Mouse (Mus musculus): ENCODE measurements around the gene Mrvi1. TPM values are rescaled to one million over a fixed set of nuclear protein-coding genes. Genes with fewer than 3 reads are reported as not detected.

Mrvi1 gene
- polyA plus RNA-seq, 1 experiment from 2014 or later, result 8.0 TPM

GRCm38 (mm10) chr7:110954072-110954858, 28.0 kb downstream of the Mrvi1 start:
- WGBS, result 78% methylated on average over 6 of the region's 6 CpGs
- Histone ChIP-seq H3K9ac (no peak overlapping the region), H3K27ac (ENCODE audit: poor library complexity, severe bottlenecking) (no peak overlapping the region), H3K4me3 (no peak overlapping the region), H3K4me2 (no peak overlapping the region), H3K9me3 (replicated peaks) (no peaks in the 10 kb centered on the region), H3K36me3 (no peaks in the 10 kb centered on the region), H3K27me3 (replicated peaks) (no peaks in the 10 kb centered on the region), H3K4me1 (replicated peaks) (peaks cover 36% of the 10 kb centered on the region)
- no peak for ATAC-seq (ENCODE audit: insufficient number of reproducible peaks, low FRiP score)

- ATAC-seq (ENCODE audit: insufficient number of reproducible peaks, low FRiP score), result no peak
- peaks cover 33% of the 10 kb centered on the region for H3K4me1 ChIP-seq (replicated peaks)
Observed at GRCm38 (mm10) chr7:110953210-110953609, 29.1 kb downstream of the Mrvi1 start.

GRCm38 (mm10) chr7:110950621-110950925, 31.7 kb downstream of the Mrvi1 start:
- H3K36me3 ChIP-seq, result no peaks in the 10 kb centered on the region
- ATAC-seq (ENCODE audit: insufficient number of reproducible peaks, low FRiP score), result no peak
- H3K9ac ChIP-seq, result no peak overlapping the region
- no peaks in the 10 kb centered on the region for H3K27me3 ChIP-seq (replicated peaks)
- no peak overlapping the region for H3K4me3 ChIP-seq
- H3K4me2 ChIP-seq, result no peak overlapping the region
- no peaks in the 10 kb centered on the region for H3K9me3 ChIP-seq (replicated peaks)
- H3K27ac ChIP-seq (ENCODE audit: poor library complexity, severe bottlenecking), result no peak overlapping the region
- H3K4me1 ChIP-seq (replicated peaks), result peaks cover 30% of the 10 kb centered on the region

More at GRCm38 (mm10) chr7:110953210-110953609, 29.1 kb downstream of the Mrvi1 start:
- Histone ChIP-seq H3K9me3 (replicated peaks) (no peaks in the 10 kb centered on the region), H3K4me2 (no peak overlapping the region), H3K27ac (ENCODE audit: poor library complexity, severe bottlenecking) (no peak overlapping the region), H3K4me3 (no peak overlapping the region), H3K36me3 (no peaks in the 10 kb centered on the region), H3K9ac (no peak overlapping the region), H3K27me3 (replicated peaks) (no peaks in the 10 kb centered on the region)
- WGBS, result 70% methylated on average over 1 of the region's 1 CpGs

GRCm38 (mm10) chr7:110949785-110950620, 32.3 kb downstream of the Mrvi1 start:
- H3K4me2 ChIP-seq, result no peak overlapping the region

GRCm38 (mm10) chr7:110948579-110948978, 33.7 kb downstream of the Mrvi1 start:
- no peaks in the 10 kb centered on the region for H3K36me3 ChIP-seq
- ATAC-seq (ENCODE audit: insufficient number of reproducible peaks, low FRiP score), result no peak
- H3K4me2 ChIP-seq, result no peak overlapping the region
- H3K27me3 ChIP-seq (replicated peaks), result no peaks in the 10 kb centered on the region
- 78% methylated on average over 3 of the region's 3 CpGs for WGBS
- no peak overlapping the region for H3K27ac ChIP-seq (ENCODE audit: poor library complexity, severe bottlenecking)
- H3K9me3 ChIP-seq (replicated peaks), result no peaks in the 10 kb centered on the region
- no peak overlapping the region for H3K9ac ChIP-seq
- H3K4me1 ChIP-seq (replicated peaks), result peaks cover 30% of the 10 kb centered on the region
- no peak overlapping the region for H3K4me3 ChIP-seq

More at GRCm38 (mm10) chr7:110949785-110950620, 32.3 kb downstream of the Mrvi1 start:
- Histone ChIP-seq H3K27me3 (replicated peaks) (no peaks in the 10 kb centered on the region), H3K4me1 (replicated peaks) (peaks cover 30% of the 10 kb centered on the region), H3K9ac (peak overlapping the region; percentile 38; the same call in 1 of the 2 replicates), H3K27ac (ENCODE audit: poor library complexity, severe bottlenecking) (no peak overlapping the region), H3K36me3 (no peaks in the 10 kb centered on the region), H3K4me3 (no peak overlapping the region), H3K9me3 (replicated peaks) (no peaks in the 10 kb centered on the region)
- ATAC-seq (ENCODE audit: insufficient number of reproducible peaks, low FRiP score), result no peak
- WGBS, result 66% methylated on average over 13 of the region's 13 CpGs

- Histone ChIP-seq H3K4me3 (no peak overlapping the region), H3K4me2 (no peak overlapping the region), H3K9me3 (replicated peaks) (no peaks in the 10 kb centered on the region), H3K4me1 (replicated peaks) (peaks cover 25% of the 10 kb centered on the region), H3K9ac (no peak overlapping the region), H3K36me3 (no peaks in the 10 kb centered on the region), H3K27me3 (replicated peaks) (no peaks in the 10 kb centered on the region), H3K27ac (ENCODE audit: poor library complexity, severe bottlenecking) (no peak overlapping the region)
- WGBS, result 85% methylated on average over 6 of the region's 6 CpGs
- no peak for ATAC-seq (ENCODE audit: insufficient number of reproducible peaks, low FRiP score)
Observed at GRCm38 (mm10) chr7:110947616-110948015, 34.6 kb downstream of the Mrvi1 start.

- no peak for ATAC-seq (ENCODE audit: insufficient number of reproducible peaks, low FRiP score)
- Histone ChIP-seq H3K9me3 (replicated peaks) (no peaks in the 10 kb centered on the region), H3K36me3 (no peaks in the 10 kb centered on the region), H3K4me3 (no peak overlapping the region), H3K4me2 (no peak overlapping the region), H3K27me3 (replicated peaks) (no peaks in the 10 kb centered on the region), H3K9ac (no peak overlapping the region), H3K27ac (ENCODE audit: poor library complexity, severe bottlenecking) (no peak overlapping the region), H3K4me1 (replicated peaks) (peaks cover 31% of the 10 kb centered on the region)
- 72% methylated on average over 6 of the region's 6 CpGs for WGBS
Observed at GRCm38 (mm10) chr7:110946731-110947130, 35.5 kb downstream of the Mrvi1 start.

GRCm38 (mm10) chr7:110944321-110944720, 37.9 kb downstream of the Mrvi1 start:
- H3K36me3 ChIP-seq, result no peaks in the 10 kb centered on the region
- no peaks in the 10 kb centered on the region for H3K27me3 ChIP-seq (replicated peaks)
- H3K4me3 ChIP-seq, result no peak overlapping the region
- no peak overlapping the region for H3K4me2 ChIP-seq
- 88% methylated on average over 5 of the region's 5 CpGs for WGBS
- ATAC-seq (ENCODE audit: insufficient number of reproducible peaks, low FRiP score), result no peak
- no peak overlapping the region for H3K27ac ChIP-seq (ENCODE audit: poor library complexity, severe bottlenecking)
- H3K9ac ChIP-seq, result no peak overlapping the region
- H3K9me3 ChIP-seq (replicated peaks), result no peaks in the 10 kb centered on the region
- H3K4me1 ChIP-seq (replicated peaks), result peaks cover 22% of the 10 kb centered on the region

GRCm38 (mm10) chr7:110941701-110942530, 40.3 kb downstream of the Mrvi1 start:
- H3K9ac ChIP-seq, result no peak overlapping the region
- H3K4me2 ChIP-seq, result no peak overlapping the region
- no peaks in the 10 kb centered on the region for H3K9me3 ChIP-seq (replicated peaks)
- no peak overlapping the region for H3K4me3 ChIP-seq
- H3K27me3 ChIP-seq (replicated peaks), result no peaks in the 10 kb centered on the region
- no peak overlapping the region; the same call in 1 of the 2 replicates for H3K27ac ChIP-seq (ENCODE audit: poor library complexity, severe bottlenecking)
- peak; percentile 77 for ATAC-seq (ENCODE audit: insufficient number of reproducible peaks, low FRiP score)
- peaks cover 14% of the 10 kb centered on the region for H3K4me1 ChIP-seq (replicated peaks)
- H3K36me3 ChIP-seq, result no peaks in the 10 kb centered on the region
- WGBS, result 49% methylated on average over 6 of the region's 6 CpGs

GRCm38 (mm10) chr7:110941116-110941521, 41.1 kb downstream of the Mrvi1 start:
- Histone ChIP-seq H3K9me3 (replicated peaks) (no peaks in the 10 kb centered on the region), H3K27ac (ENCODE audit: poor library complexity, severe bottlenecking) (no peak overlapping the region), H3K4me3 (no peak overlapping the region), H3K9ac (no peak overlapping the region), H3K4me2 (no peak overlapping the region), H3K36me3 (no peaks in the 10 kb centered on the region), H3K4me1 (replicated peaks) (peaks cover 14% of the 10 kb centered on the region), H3K27me3 (replicated peaks) (no peaks in the 10 kb centered on the region)
- 42% methylated on average over 4 of the region's 4 CpGs for WGBS
- no peak; the same call in 1 of the 2 replicates for ATAC-seq (ENCODE audit: insufficient number of reproducible peaks, low FRiP score)
